Mouse (Mus musculus): Measurements from ENCODE around the gene Mcf2l. TPM values are rescaled to one million over a fixed set of nuclear protein-coding genes. Genes with fewer than 3 reads are reported as not detected.
A peak's percentile ranks its signal among the peaks of the same experiment; 100 is the strongest.

The Mcf2l gene
- total RNA-seq, 1 experiment from 2014 or later, result 3.3 TPM

DNA sequence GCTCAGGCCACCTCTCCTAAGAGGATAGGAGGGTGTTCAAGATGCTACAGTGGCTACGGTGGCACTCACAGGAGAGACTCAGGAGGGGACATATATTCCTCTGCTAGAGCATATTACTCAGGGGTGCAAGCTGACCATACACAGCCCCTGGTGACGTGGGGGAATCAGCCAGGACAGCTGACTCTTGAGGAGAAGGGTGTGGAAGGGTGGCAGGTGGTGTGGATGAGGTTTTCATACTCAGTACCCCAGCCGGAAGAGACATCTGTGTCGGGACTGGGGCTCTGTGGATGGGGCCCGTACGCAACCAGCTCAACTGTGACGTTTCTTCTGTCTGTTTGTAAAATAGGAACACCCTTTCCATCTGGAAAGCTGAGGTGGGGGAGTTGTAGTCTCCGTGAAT, 58.9 kb downstream of the Mcf2l start:
- no peak for ATAC-seq (replicated peaks; ENCODE audit: insufficient number of reproducible peaks, low FRiP score, low TSS enrichment, poor library complexity, severe bottlenecking)

DNA sequence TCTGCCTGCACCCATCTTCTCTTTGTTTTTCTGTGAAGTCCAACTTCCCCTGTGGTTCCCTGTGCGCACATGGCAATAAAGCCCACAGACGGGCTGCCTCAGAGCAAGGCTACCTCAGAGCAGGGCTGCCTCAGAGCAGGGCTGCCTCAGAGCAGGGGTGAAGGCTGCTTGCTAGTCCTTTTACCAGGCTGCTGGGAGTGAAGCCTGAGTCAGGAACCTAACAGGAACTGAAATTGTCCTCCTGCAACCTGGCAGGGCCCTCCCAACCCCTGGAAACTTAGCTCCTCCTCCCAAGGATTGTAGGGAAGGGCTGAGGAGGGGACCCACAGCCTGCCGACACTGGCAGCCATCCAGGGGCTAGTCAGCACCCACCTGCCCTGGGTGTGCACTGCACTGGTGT, 60.2 kb downstream of the Mcf2l start:
- ATAC-seq (replicated peaks; ENCODE audit: insufficient number of reproducible peaks, low FRiP score, low TSS enrichment, poor library complexity, severe bottlenecking), result no peak

DNA sequence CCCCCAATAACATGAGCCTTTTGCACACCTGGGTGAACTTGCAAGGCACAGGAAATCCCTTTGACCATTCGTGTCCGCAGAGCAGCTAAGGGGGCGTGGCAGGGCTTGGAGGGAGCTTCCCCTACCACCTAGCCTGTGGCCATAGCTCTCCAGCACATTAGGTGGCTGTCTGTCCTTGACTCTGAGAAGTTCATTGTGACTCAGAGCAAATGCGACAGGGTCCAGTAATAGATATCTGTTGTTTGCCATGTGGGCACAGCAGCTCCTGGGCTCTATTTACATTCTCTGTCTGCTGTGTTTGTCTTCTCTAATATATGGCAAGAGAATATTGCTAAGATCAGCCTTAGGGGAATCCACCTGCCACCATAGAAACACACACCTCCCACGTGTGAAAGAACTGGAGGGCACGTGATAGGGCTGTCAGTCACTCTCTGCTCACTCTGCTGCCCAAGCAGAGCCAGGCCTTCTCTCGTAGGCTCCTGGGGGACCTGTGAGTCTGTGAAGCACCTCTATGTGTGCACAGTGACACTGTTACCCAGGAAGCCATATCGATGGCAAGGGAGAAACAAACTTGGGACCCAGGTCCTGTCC, 60.9 kb downstream of the Mcf2l start:
- no peak for ATAC-seq (replicated peaks; ENCODE audit: insufficient number of reproducible peaks, low FRiP score, low TSS enrichment, poor library complexity, severe bottlenecking)

DNA sequence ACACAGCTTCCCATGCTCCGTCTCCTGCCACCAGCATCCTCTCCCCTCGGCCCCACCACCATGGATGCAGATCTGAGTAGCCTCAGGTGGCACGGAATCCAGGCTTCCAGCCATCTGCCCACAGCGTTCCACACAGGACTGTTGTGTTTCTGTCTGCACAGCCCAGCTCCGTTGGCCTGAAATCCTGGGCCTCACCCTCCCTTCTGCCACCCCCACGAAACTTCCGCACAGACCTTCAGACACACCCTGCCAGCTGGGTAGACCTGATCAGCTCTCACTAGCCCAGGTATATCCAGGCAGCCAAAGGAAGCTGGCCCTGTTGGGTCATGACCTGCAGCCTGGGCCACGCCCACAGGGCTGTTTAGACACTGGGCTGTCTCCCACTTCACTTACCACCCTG, 66.9 kb downstream of the Mcf2l start:
- ATAC-seq (replicated peaks; ENCODE audit: insufficient number of reproducible peaks, low FRiP score, low TSS enrichment, poor library complexity, severe bottlenecking), result no peak

DNA sequence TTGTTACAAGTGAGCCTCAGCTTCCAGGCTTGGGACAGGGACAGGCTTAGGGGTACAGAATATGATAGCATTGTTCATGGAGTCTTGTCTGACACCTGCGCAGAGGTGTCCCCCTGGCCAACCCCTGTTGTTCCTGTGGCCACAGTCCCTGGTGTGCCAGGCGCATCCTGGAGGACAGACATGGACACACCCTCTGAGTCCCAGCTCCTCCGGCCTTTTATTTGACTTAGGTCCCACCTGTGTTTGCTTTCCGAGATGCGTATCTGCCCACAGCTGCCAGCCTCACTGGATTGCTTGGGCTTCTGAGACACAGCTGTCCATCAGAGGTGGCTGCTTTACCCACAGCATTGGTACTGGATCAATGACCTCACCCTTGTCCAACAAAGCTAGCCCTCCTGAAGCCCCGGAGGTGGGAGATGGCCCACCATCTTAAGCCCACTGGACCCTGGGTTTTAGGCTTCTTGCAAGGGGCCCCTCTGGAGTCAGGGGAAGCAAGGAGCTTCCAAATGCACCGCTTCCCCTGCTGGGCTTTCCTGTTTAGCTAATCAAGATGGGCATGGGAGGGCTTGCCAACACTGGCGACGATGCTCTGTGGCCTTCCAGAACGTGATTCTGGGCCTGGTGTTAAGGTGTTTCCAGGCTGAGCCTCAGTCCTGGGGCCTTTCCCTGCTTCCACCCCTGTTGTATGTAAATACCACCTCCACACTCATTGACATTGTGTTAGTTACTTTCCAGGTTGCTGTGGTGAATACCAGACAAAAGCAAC, 67.7 kb downstream of the Mcf2l start:
- no peak for ATAC-seq (replicated peaks; ENCODE audit: insufficient number of reproducible peaks, low FRiP score, low TSS enrichment, poor library complexity, severe bottlenecking)

DNA sequence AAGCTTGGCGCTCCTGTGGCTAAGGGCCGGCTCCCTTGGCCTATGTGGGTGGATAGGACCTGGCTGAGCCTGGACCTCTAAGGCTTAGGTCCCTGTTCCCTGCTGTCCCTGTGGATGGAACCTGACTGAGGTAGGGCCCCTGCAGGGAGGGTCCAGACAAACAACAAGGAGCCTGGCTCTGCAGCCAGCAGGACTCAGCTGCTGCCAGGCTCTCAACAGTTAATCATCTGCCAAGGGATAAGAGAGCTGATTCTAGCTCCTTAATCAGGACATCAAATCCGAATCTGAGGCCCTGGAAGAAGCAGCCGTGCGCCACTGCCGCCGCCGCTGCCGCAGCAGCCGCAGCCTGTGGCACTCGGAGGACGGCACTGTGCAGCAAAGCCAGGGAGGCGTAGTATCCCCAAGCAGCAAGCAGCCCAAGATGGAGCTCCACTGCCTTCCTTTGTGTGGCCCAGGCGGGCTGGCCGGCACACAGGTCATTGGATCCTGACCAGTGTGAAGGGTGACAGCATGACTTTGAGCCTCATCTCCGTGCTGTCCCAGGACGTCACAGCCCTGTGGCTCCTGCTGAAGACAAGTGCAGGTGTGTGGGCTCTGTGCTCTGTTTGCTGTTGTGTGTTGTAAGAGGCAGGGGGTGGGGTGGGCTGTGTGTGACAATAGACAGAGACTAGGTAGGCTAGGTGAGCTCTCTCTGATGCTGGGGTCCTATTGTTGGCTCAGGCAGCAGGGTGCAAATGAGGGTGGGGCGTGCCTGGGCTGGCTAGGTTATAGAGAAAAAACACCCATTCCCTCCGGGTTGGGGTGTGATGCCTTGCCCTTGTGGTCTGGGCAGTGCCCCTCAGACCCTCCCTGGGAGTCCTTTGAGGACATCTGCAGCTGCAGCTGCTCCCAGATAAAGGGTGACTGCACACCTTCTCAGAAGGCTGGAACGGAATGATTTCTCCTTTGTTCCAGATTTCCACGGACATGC, 74.3 kb downstream of the Mcf2l start:
- ATAC-seq (replicated peaks; ENCODE audit: insufficient number of reproducible peaks, low FRiP score, low TSS enrichment, poor library complexity, severe bottlenecking), result no peak

DNA sequence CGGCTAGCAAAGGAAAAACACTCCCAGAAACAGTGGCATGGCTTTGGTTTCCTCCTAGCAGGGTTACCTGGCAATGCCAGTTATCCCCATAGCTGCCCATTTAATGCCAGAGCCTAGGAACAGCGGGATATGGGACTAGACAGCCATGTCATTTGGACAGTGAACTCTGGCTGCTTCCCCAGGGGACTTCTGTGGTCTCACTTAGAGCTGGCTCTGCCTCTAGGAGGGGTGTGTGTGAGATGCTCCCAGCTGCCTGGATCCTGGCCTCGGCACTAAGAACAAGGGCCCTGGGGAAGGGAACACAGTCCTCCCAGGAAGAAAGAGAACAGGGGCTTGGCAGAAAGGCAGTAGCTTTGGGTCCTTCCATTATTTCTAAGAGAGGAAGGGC, 75.0 kb downstream of the Mcf2l start:
- no peak for ATAC-seq (replicated peaks; ENCODE audit: insufficient number of reproducible peaks, low FRiP score, low TSS enrichment, poor library complexity, severe bottlenecking)

DNA sequence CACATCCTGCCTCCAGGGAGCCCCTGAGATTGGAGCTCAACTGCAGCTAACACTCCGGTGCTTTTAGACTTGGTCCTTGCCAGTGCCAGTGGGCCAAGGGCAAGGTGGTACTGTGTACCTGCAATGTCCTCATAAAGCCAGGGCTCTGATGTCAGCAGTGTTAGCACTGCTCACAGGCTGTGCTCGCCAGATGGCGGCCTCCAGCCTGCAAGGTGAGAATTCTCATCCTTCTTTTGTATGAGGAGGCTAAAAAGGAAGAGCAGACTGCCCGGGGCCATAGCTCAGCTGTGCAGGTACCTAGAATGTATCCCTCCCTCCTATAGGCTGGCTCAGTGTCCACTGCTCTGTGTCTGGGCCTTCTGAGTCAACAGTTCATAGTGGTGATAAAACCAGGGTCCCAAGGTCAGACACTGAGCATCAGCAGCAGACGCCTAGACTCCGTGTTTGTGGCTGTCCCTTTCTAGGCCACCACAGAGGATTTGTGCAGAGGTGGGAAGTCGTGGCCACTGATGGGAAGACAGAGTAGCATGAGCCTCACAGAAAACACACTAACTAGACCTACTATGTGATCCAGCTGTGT, 77.5 kb downstream of the Mcf2l start:
- no peak for ATAC-seq (replicated peaks; ENCODE audit: insufficient number of reproducible peaks, low FRiP score, low TSS enrichment, poor library complexity, severe bottlenecking)

DNA sequence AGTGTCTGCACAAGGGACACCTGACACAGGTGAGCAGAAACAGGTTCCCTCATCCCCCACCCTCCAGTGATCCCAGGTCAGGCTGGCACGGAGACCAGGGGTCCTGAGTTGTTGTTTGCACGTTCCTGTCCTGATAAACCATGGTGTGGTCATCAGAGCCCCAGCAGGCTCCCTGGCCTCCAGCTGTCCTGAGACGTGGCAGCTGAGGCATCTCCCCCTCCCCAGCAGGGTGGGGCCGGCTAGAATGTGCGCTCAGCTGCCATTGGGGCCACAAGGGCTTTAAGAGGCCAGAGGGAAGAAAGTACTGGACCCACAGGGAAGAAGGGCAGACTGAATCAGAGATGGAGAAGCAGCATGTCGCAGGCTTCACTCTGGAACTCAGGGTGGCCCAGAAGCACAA, 79.1 kb downstream of the Mcf2l start:
- no peak for ATAC-seq (replicated peaks; ENCODE audit: insufficient number of reproducible peaks, low FRiP score, low TSS enrichment, poor library complexity, severe bottlenecking)

DNA sequence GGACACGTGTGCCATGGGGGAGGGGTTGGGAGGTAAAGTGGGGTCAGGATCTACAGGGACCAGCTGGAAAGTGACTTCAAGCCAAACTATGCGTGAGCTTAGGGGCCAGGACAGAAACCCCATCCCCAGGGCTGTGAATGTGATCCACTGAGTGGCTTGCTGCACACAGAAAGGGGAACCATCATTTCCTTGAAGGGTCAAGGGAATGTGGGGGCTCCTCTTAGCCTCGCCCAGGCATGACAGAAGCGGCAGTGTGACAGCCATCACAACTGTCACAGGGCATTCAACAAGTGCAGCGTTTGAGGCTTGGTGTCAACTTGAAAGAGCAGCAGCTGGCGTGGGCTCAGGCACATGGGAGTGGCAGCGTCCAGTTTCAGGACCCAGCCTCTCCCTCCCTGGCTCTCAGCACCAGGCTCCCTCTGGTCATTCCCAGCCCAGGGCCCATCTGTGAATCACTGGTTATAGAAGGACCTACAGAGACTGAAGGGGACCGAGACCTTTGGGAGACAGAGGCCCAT, 81.8 kb downstream of the Mcf2l start:
- no peak for ATAC-seq (replicated peaks; ENCODE audit: insufficient number of reproducible peaks, low FRiP score, low TSS enrichment, poor library complexity, severe bottlenecking)

DNA sequence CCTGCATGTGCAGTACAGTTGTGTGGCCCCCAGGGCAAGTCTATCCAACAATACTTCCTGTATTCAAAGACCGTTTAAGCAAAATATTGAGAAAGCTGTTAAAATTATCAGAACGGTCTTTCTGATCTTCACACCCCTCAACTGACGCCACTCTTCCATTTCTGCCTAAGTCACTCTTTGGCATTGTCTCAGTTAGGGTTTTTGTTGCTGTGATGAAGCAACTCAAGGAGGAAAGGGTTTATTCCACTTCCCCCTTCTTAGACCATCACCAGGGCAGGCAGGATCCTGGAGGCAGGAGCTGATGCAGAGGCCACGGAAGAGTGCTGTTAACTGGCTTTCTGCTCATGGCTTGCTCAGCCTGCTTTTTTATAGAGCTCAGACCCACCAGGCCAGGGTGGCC, 82.3 kb downstream of the Mcf2l start:
- 0 out of 2 replicates have a peak, but pooled peaks have one; percentile 13 for ATAC-seq (replicated peaks; ENCODE audit: insufficient number of reproducible peaks, low FRiP score, low TSS enrichment, poor library complexity, severe bottlenecking)

DNA sequence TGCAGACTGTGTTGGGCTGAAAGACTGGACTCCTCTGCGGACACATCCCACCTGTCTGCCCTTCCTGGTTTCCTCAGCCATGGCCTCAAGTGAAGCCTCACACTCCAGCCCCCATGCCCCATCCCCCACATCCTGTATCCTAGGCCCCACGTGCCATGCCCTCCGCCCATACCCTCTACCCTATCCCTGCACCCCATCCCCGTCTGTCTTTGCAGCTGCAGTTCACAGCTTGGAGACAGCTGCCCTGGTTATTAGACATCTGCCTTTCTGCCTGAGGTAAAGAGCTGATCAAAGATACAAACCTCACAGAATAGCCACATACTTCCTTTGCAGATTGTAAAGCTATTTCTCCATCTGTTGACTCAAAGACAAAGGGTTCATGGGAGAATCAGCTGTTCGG, 83.3 kb downstream of the Mcf2l start:
- no peak for ATAC-seq (replicated peaks; ENCODE audit: insufficient number of reproducible peaks, low FRiP score, low TSS enrichment, poor library complexity, severe bottlenecking)

DNA sequence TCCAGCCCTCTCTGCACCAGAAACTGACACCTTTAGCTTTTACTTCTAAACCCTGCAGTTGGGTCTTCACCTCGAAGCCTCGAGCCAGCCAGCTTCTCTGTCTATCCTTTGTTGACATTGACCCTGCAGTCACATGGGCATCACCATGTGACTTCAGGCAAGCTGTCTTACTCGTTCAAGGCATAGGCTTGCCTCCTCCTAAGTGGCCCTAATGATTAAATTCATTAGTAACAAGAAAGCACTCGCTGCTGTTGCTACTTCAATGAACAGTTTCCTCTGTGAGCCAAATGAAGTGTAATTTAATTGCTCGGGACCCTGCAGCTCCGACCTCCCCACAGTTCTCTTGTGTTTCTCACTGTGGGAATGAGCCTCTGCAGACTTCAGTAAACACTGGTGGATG, 83.8 kb downstream of the Mcf2l start:
- ATAC-seq (replicated peaks; ENCODE audit: insufficient number of reproducible peaks, low FRiP score, low TSS enrichment, poor library complexity, severe bottlenecking), result no peak

DNA sequence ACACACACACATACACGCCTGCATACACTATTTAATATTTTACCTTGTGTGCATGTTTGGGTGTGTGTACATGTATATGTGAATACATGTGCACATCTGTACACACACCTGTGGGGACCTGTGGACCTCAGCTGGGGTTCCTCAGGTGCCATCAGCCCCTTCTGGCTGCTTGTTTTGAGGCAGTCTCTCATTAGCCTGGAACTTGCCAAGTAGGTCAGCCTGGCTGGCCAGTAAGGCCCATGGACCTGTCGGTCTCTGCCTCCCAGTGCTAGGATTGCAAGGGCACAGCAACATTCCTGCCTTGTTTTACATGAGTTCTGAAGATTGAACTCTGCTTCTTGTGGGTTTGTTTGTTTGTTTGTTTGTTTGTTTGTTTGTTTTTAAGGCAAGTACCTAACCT, 87.0 kb downstream of the Mcf2l start:
- no peak for ATAC-seq (replicated peaks; ENCODE audit: insufficient number of reproducible peaks, low FRiP score, low TSS enrichment, poor library complexity, severe bottlenecking)

DNA sequence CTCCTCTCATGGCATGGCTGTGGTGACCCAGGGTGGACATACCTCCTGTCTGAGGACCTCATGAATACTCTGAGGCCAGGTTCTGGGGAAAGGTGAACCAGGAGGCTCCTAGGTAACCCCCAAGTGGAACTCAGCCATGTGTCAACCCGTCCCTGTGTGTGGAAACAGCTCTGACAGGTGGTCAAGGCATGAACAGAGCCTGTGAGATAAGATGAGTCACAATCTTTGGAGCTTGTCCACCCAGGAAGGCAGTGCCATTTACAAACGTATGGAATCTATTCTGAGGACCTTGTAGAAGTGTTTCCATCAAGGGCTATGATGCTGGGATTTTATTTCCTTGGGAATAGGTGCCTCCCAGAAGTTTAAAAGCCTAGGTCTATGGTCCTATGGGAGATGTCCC, 87.6 kb downstream of the Mcf2l start:
- ATAC-seq (replicated peaks; ENCODE audit: insufficient number of reproducible peaks, low FRiP score, low TSS enrichment, poor library complexity, severe bottlenecking), result no peak

DNA sequence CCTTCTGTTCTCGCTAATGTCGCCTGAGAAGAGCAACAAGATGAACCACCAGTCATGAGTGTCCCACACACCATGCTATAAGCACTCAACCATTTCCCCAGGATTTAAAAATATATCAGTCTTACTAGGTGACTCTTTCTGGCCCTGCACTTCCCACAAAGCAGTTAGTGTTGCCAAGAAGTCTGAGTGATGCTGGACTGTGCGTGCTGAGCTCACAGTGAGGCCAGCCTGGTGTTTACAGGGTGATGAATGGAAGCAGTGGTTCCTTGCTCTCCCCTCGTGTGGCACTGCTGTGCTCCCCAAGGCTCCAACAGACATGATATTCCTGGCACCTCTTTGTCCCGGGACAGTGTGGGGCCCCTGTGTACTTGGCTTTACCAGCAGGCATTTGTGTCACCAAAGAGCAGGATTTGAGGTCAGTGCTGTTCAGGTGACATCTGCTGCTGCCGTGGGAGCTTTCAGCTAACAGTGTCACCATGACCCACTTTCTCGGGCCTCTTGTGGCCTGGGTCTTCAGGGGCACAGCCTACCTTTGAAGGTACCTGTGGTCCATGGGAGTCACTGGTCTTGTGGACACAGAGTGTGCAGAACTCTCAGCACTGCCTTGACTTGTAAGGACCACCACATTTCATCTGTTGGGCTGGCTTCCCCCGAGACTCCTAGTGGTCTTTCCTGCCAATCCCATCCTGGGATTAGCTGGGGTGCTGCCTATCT, 88.4 kb downstream of the Mcf2l start:
- no peak for ATAC-seq (replicated peaks; ENCODE audit: insufficient number of reproducible peaks, low FRiP score, low TSS enrichment, poor library complexity, severe bottlenecking)

DNA sequence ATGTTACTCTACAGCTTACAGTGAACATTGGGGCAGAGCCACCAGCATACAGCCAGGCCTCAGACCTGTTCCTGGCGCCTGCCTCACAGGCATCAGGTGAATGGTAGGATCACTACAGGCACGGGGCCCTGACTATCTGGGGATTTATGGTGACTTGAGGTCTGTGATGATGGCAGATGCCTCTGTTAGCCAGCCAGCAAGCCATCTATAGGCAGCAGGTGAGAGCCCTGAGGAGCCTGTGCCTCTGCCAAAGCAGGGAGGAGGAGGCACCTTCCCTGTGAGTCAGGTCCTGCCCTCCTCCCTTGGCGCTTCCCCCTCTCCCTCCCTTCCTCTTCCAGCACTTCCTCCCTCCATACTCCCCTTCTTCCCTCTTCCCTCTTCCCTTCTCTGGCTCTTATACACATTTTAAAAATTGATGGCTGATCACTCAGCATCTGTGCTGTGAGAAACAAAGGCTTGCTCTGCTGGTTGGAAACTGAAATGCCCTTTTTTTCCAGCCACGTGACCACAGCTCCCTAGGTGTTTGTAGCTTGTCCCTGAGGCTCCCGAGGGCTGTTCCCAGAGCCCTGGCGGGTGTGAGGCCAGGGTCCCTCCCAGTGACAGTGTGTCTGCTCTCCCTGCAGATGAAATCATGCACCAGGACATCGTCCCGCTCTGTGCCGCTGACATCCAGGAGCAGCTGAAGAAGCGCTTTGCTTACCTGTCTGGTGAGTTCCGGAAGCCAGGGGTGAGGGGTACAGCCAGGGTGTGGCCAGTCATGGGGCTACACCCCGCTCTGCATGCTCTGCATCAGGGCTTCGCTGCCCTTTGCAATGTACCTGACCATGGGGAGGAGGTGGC, 89.2 kb downstream of the Mcf2l start:
- ATAC-seq (replicated peaks; ENCODE audit: insufficient number of reproducible peaks, low FRiP score, low TSS enrichment, poor library complexity, severe bottlenecking), result no peak

DNA sequence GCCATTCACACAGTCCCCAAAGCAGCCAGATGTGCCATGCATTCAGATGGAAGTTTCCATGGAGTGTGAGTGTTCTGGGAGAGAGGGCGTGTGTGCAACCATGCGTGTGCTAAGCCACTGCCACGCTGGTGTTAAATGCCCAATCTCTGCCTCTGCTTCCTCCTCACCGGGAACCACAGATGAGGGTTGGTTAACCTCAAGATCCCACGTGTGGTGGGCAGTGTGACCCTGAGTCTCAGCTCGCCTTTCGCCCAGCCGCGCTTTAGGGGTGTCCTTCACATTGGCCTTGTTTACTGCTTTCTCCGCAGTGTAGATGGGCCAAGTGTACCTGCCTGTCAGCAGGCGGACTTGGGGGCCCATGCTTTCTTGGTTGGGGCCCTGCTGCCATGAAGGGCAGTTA, 102.7 kb downstream of the Mcf2l start:
- ATAC-seq (replicated peaks; ENCODE audit: insufficient number of reproducible peaks, low FRiP score, low TSS enrichment, poor library complexity, severe bottlenecking), result no peak

Data from monocyte, adult 5-6 weeks (primary cell).